Mouse (Mus musculus): Measurements from ENCODE around the gene Mcoln2. TPM values are rescaled to one million over a fixed set of nuclear protein-coding genes. Genes with fewer than 3 reads are reported as not detected.

The Mcoln2 gene
- polyA plus RNA-seq, 1 experiment, result 1.9 TPM

GRCm38 (mm10) chr3:146117997-146118457 is 31.6 kb upstream of the Mcoln2 start:
- Histone ChIP-seq H3K9me3 (0 out of 2 replicates have a peak, but pooled peaks cover 9% of the 10 kb centered on the region), H3K36me3 (replicated peaks; ENCODE audit: low read length) (no peaks in the 10 kb centered on the region), H3K4me1 (no peaks in the 10 kb centered on the region), H3K4me3 (replicated peaks) (no peak overlapping the region), H3K27me3 (replicated peaks) (peaks cover 24% of the 10 kb centered on the region)
- no peak for TF ChIP-seq FLI1 (IDR thresholded peaks at IDR 0.05; ENCODE audit: low read length)
- no peak for TF ChIP-seq GATA1 (IDR thresholded peaks at IDR 0.05; ENCODE audit: borderline replicate concordance, low read length)

GRCm38 (mm10) chr3:146121310-146122124 is 28.1 kb upstream of the Mcoln2 start:
- Histone ChIP-seq H3K36me3 (replicated peaks; ENCODE audit: low read length) (no peaks in the 10 kb centered on the region), H3K9me3 (0 out of 2 replicates have a peak, but pooled peaks cover 8% of the 10 kb centered on the region), H3K27me3 (replicated peaks) (peaks cover 24% of the 10 kb centered on the region), H3K4me1 (no peaks in the 10 kb centered on the region), H3K4me3 (replicated peaks) (no peak overlapping the region)
- TF ChIP-seq FLI1 (IDR thresholded peaks at IDR 0.05; ENCODE audit: low read length) (no peak), GATA1 (IDR thresholded peaks at IDR 0.05; ENCODE audit: borderline replicate concordance, low read length) (no peak)

- peaks cover 18% of the 10 kb centered on the region for H3K27me3 ChIP-seq (replicated peaks)
- no peaks in the 10 kb centered on the region for H3K4me1 ChIP-seq
These were observed 27.6 kb upstream of the Mcoln2 start for GRCm38 (mm10) chr3:146122125-146122420.

GRCm38 (mm10) chr3:146122807-146123463 is 26.7 kb upstream of the Mcoln2 start:
- Histone ChIP-seq H3K4me1 (peaks cover 3% of the 10 kb centered on the region; the same call in 1 of the 2 replicates), H3K9me3 (no peaks in the 10 kb centered on the region), H3K36me3 (replicated peaks; ENCODE audit: low read length) (no peaks in the 10 kb centered on the region), H3K27me3 (replicated peaks) (peaks cover 12% of the 10 kb centered on the region), H3K4me3 (replicated peaks) (no peak overlapping the region)
- TF ChIP-seq GATA1 (IDR thresholded peaks at IDR 0.05; ENCODE audit: borderline replicate concordance, low read length), result no peak
- TF ChIP-seq FLI1 (IDR thresholded peaks at IDR 0.05; ENCODE audit: low read length), result no peak

More at GRCm38 (mm10) chr3:146122125-146122420, 27.6 kb upstream of the Mcoln2 start:
- no peaks in the 10 kb centered on the region for H3K36me3 ChIP-seq (replicated peaks; ENCODE audit: low read length)
- no peak overlapping the region for H3K4me3 ChIP-seq (replicated peaks)
- TF ChIP-seq FLI1 (IDR thresholded peaks at IDR 0.05; ENCODE audit: low read length) (no peak), GATA1 (IDR thresholded peaks at IDR 0.05; ENCODE audit: borderline replicate concordance, low read length) (no peak)
- 0 out of 2 replicates have a peak, but pooled peaks cover 2% of the 10 kb centered on the region for H3K9me3 ChIP-seq

- Histone ChIP-seq H3K36me3 (replicated peaks; ENCODE audit: low read length) (no peaks in the 10 kb centered on the region), H3K9me3 (no peaks in the 10 kb centered on the region), H3K27me3 (replicated peaks) (peaks cover 9% of the 10 kb centered on the region), H3K4me1 (peaks cover 3% of the 10 kb centered on the region; the same call in 1 of the 2 replicates), H3K4me3 (replicated peaks) (no peak overlapping the region)
- TF ChIP-seq FLI1 (IDR thresholded peaks at IDR 0.05; ENCODE audit: low read length) (no peak), GATA1 (IDR thresholded peaks at IDR 0.05; ENCODE audit: borderline replicate concordance, low read length) (no peak)
These were observed 26.2 kb upstream of the Mcoln2 start for GRCm38 (mm10) chr3:146123464-146123825.

GRCm38 (mm10) chr3:146127205-146127604 is 22.4 kb upstream of the Mcoln2 start:
- peaks cover 20% of the 10 kb centered on the region for H3K27me3 ChIP-seq (replicated peaks)
- TF ChIP-seq FLI1 (IDR thresholded peaks at IDR 0.05; ENCODE audit: low read length), result no peak
- no peak for TF ChIP-seq GATA1 (IDR thresholded peaks at IDR 0.05; ENCODE audit: borderline replicate concordance, low read length)
- peaks cover 6% of the 10 kb centered on the region; the same call in 1 of the 2 replicates for H3K4me1 ChIP-seq
- no peak overlapping the region for H3K4me3 ChIP-seq (replicated peaks)
- no peaks in the 10 kb centered on the region for H3K9me3 ChIP-seq
- no peaks in the 10 kb centered on the region for H3K36me3 ChIP-seq (replicated peaks; ENCODE audit: low read length)

GRCm38 (mm10) chr3:146134834-146135233 is 14.8 kb upstream of the Mcoln2 start:
- no peak for TF ChIP-seq FLI1 (IDR thresholded peaks at IDR 0.05; ENCODE audit: low read length)
- TF ChIP-seq GATA1 (IDR thresholded peaks at IDR 0.05; ENCODE audit: borderline replicate concordance, low read length), result no peak
- Histone ChIP-seq H3K27me3 (replicated peaks) (peaks cover 11% of the 10 kb centered on the region), H3K36me3 (replicated peaks; ENCODE audit: low read length) (no peaks in the 10 kb centered on the region), H3K4me1 (0 out of 2 replicates have a peak, but pooled peaks cover 3% of the 10 kb centered on the region), H3K4me3 (replicated peaks) (no peak overlapping the region), H3K9me3 (no peaks in the 10 kb centered on the region)

GRCm38 (mm10) chr3:146135417-146135816 is 14.2 kb upstream of the Mcoln2 start:
- Histone ChIP-seq H3K4me3 (replicated peaks) (no peak overlapping the region), H3K36me3 (replicated peaks; ENCODE audit: low read length) (no peaks in the 10 kb centered on the region), H3K9me3 (no peaks in the 10 kb centered on the region), H3K4me1 (0 out of 2 replicates have a peak, but pooled peaks cover 3% of the 10 kb centered on the region), H3K27me3 (replicated peaks) (peaks cover 8% of the 10 kb centered on the region)
- TF ChIP-seq FLI1 (IDR thresholded peaks at IDR 0.05; ENCODE audit: low read length) (no peak), GATA1 (IDR thresholded peaks at IDR 0.05; ENCODE audit: borderline replicate concordance, low read length) (no peak)

GRCm38 (mm10) chr3:146136422-146136821 is 13.2 kb upstream of the Mcoln2 start:
- no peaks in the 10 kb centered on the region for H3K4me1 ChIP-seq
- no peaks in the 10 kb centered on the region for H3K36me3 ChIP-seq (replicated peaks; ENCODE audit: low read length)
- no peak overlapping the region for H3K4me3 ChIP-seq (replicated peaks)
- H3K9me3 ChIP-seq, result no peaks in the 10 kb centered on the region
- H3K27me3 ChIP-seq (replicated peaks), result peaks cover 5% of the 10 kb centered on the region
- TF ChIP-seq GATA1 (IDR thresholded peaks at IDR 0.05; ENCODE audit: borderline replicate concordance, low read length), result no peak
- no peak for TF ChIP-seq FLI1 (IDR thresholded peaks at IDR 0.05; ENCODE audit: low read length)

GRCm38 (mm10) chr3:146140276-146140675 is 9.4 kb upstream of the Mcoln2 start:
- Histone ChIP-seq H3K36me3 (replicated peaks; ENCODE audit: low read length) (no peaks in the 10 kb centered on the region), H3K4me3 (replicated peaks) (no peak overlapping the region), H3K4me1 (no peaks in the 10 kb centered on the region), H3K9me3 (peaks cover 4% of the 10 kb centered on the region; the same call in 1 of the 2 replicates), H3K27me3 (replicated peaks) (peaks cover 12% of the 10 kb centered on the region)
- TF ChIP-seq FLI1 (IDR thresholded peaks at IDR 0.05; ENCODE audit: low read length), result no peak
